Mouse (Mus musculus) left cerebral cortex, adult 2 months (tissue): ENCODE results near the gene Mcl1. TPM values are rescaled to one million over a fixed set of nuclear protein-coding genes. Genes with fewer than 3 reads are reported as not detected.

ENCODE experiments used
- DNase-seq, 2 experiments: peaks; one replicate each; pipeline ENCODE4 v3.0.0; 2021 to 2022; ENCODE audit warnings: low spot score in 2 of 2, mixed read lengths in 1 of 2; ENCODE audit errors: extremely low spot score in 1 of 2
- H3K27ac ChIP-seq: fragments of 200-600 bp; 2 replicates; pipeline ENCODE4 v1.8.1; 2022
- H3K4me3 ChIP-seq: fragments of 200-600 bp; 2 replicates; pipeline ENCODE4 v1.8.1; 2022
- CTCF ChIP-seq: fragments of 200-600 bp; IDR thresholded peaks from 2 replicates; pipeline ENCODE4 v1.8.1; 2022; ENCODE audit warnings: antibody characterized with exemption, mild to moderate bottlenecking, moderate library complexity
- intact Hi-C: fragments of 180-260 bp; cut with DNase I; formaldehyde crosslinking; loops from one replicate; pipeline ENCODE4 v1.15.1; 2025
- total RNA-seq, 2 experiments: library from RNA; stranded (reverse); gene quantifications; 2 replicates each; pipeline ENCODE4 v1.2.3; 2021

The Mcl1 gene
- total RNA-seq, 2 experiments from 2014 or later: 52.7 to 60.9 TPM

DNA sequence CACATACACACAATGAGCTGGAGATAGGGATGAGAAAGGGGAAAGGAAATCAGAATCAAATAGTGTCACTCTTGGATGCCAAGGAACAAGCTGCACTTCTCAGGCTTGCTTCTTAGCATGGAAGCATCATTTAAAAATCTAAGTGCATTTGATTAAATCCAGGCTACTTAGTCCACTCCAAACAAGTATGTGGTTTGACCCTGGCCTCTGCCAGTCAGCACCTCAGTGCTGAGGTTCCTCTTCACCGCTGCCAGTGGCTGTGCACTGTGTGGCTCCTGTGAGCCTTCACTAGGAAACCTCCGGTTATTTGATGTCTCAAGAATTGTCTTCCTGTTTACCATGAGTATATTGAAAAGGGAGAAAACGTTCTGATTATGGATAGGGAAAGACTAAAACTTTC lies 27.7 kb upstream of the Mcl1 start:
- DNase-seq: no peak
- H3K27ac ChIP-seq: no peak overlapping the region; the same call in 1 of the 2 replicates
- intact Hi-C loops: no loop called here

DNA sequence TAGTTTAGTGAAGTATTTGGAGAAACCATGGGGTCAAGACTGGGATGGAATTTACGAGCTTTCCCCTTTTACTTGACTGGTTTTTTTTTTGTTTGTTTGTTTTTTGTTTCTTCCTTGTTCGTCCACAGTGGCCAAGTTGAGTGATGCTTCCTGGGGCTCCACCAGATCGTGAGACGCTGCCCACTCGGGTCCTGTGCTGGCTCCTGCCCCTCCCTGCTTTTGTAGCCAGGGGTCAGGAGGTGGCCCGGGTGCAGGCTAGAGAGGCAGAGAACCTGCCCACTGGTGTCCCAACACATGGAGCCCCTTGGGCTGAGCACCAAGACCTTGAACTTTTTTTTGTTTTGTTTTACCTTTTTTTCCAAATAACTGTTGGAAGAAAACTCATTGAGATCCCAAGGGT lies 27.3 kb upstream of the Mcl1 start:
- no peak overlapping the region for H3K27ac ChIP-seq
- no peak for TF ChIP-seq CTCF
- intact Hi-C loops: no loop called here

More for the DNA sequence above, 27.7 kb upstream of the Mcl1 start:
- no peak for TF ChIP-seq CTCF
- H3K4me3 ChIP-seq: no peak overlapping the region

DNA sequence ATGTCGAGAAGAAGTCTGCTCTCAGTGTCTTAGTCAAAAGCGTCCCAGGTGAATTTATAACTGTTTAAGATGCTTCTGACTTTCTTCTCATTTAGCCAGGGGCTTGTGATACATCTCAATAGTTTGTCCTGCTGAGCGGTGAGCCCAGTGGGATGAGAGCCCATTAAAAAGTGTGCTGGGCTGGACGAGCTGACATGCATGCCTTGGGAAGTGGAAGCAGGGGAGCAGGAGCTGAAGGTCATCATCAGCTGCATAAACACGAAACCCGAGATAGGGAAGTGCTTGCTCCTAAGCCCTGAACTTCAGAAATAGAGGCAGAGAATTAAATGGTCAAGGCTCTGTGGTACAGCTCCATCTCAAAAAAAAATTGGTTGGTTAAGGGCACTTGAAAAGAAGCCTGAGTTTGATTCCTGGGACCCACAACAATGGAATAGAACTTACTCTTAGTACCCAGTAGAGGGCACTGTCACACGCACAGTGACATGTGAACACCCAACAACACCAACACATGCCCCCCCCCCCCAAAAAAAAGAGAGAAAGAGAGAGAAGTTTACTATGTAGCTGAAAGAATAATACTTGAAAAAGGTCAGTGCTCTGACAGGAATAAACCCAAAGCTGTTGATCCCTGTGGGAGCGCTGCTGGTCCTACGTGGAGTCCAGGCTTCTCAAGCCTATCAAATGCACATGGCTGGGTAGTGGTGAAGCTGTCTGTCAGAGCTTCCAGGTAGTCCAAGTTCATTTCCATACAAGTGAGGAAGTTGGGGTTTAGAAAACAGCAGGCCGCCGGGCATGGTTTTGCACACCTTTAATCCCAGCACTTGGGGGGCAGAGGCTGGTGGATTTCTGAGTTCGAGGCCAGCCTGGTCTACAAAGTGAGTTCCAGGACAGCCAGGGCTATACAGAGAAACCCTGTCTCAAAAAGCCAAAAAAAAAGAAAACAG lies 25.7 kb upstream of the Mcl1 start:
- H3K27ac ChIP-seq: no peak overlapping the region
- TF ChIP-seq CTCF: peak; percentile 65
- DNase-seq: no peak
- intact Hi-C loops: no loop called here
- no peak overlapping the region for H3K4me3 ChIP-seq

More for the DNA sequence above, 27.3 kb upstream of the Mcl1 start:
- DNase-seq: no peak
- H3K4me3 ChIP-seq: no peak overlapping the region

DNA sequence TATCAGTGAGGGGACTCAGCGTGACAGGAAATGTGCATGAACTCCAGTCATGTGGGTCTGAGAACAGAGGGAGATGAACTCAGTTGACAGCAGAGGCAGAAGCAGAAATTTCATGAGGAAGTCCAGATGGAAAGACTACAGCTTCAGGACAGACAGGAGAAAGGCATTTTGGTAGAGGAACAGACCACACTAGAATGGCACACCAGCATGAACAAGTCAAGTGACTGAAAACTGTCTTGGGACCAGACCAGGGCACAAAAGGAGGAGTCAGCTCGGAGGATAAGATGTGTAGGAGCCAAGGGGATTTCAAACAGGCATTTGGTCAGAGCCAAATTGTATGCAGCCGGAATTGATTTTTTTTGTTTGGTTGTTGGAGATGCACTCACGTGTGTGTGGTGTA lies 23.0 kb upstream of the Mcl1 start:
- Histone ChIP-seq H3K4me3 (no peak overlapping the region), H3K27ac (no peak overlapping the region)
- intact Hi-C loops: no loop called here
- no peak for DNase-seq
- TF ChIP-seq CTCF: no peak

DNA sequence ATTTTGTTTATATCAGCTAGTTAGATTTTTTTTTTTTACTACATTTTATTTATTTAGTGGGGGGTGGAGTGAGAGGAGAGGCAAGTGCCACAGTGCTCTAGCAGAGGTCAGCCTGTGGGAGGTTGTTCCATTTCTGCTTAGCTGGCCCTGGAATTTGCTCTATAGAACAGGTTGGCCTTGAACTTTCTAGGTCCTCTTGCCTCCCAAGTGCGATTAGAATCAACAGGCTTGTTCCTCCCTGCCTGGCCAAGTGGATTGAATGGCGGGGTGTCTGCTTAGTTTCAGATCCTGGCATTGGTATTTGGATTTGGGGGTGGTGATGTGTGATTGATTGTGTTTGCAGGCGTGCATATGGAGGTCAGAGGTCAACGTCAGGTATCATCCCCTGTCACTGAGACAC lies 22.5 kb upstream of the Mcl1 start:
- intact Hi-C loops: no loop called here
- no peak for DNase-seq
- H3K4me3 ChIP-seq: no peak overlapping the region
- no peak for TF ChIP-seq CTCF
- no peak overlapping the region for H3K27ac ChIP-seq

DNA sequence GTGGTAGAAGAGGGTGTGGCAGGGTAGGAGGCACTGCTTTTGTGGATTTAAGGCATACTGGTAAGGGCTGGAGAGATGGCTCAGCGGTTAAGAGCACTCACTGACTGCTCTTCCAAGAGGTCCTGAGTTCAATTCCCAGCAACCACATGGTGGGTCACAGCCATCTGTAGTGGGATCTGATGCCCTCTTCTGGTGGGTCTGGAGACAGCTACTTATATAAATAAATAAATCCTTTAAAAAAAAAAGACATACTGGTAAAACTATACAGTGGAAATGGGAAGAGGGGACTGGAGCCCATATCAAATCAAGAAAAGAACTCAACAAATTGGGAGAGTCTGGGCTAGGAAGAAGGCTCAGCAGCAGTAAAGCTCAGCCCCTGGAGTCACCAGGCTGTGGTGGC lies 18.9 kb upstream of the Mcl1 start:
- peak; percentile 25 for TF ChIP-seq CTCF
- Histone ChIP-seq H3K27ac (no peak overlapping the region), H3K4me3 (no peak overlapping the region)
- intact Hi-C loops: no loop called here
- DNase-seq: no peak

DNA sequence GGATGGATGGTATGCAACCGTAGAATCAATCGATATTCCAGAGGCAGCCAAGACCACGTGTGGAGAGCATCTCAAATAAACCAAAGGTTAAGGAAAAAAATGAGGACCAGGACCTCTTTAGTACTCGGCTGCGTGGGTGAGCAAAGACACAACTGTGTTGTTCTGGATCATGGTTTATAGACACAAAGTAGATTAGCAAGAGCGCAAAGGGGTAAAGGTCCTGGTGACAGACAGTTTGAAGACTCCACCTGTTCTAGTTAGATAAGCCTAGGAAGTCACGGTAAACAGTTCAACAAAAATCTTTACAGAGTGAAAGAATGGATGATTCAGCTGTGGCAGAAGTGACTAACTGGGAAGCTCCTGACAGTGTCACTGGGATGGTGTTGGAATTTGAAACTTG lies 15.5 kb upstream of the Mcl1 start:
- intact Hi-C loops: no loop called here

DNA sequence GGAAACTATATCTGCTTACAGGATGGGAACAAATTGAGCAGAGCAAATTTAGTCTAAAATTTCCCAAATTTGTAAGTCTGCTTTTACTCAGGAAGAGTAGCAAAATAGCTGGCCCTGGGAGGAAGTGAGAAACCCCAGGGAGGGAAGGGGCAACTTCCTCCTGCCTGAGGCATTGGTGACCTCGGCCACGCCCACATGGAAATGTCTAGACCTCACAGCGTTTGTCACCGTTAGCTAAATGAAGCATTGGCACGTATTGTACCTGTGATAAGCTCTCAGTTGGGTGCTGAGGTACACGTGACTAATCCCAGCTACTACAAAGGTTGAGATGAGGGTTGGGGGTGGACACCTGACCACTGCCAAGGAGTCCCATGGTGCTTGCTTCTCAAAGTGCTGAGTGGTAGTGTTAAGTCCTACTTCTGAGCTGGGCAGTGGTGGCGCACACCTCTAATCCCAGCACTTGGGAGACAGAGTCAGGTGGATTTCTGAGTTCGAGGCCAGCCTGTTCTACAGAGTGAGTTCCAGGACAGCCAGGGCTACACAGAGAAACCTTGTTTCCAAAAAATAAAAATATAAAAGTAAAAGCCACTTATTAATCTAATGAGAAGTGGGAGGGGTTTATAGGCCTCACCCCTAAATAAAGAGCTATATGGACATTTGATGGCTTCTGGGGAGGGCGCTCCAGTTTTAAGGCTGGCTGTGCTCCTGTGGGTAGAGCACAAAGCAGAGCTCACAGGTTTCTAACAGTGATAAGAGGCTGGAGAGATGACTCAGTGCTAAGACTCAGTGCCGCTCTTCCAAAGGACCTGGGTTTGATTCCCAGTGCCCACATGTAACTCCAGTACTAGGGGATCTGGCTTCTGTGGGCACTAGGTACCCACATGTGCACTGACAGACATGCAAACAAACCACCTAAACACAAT lies 13.0 kb upstream of the Mcl1 start:
- intact Hi-C loops: no loop called here
- H3K4me3 ChIP-seq: no peak overlapping the region
- H3K27ac ChIP-seq: no peak overlapping the region
- no peak for DNase-seq
- TF ChIP-seq CTCF: no peak

More for the DNA sequence above, 15.5 kb upstream of the Mcl1 start:
- Histone ChIP-seq H3K4me3 (no peak overlapping the region), H3K27ac (no peak overlapping the region)
- no peak for TF ChIP-seq CTCF
- no peak for DNase-seq

DNA sequence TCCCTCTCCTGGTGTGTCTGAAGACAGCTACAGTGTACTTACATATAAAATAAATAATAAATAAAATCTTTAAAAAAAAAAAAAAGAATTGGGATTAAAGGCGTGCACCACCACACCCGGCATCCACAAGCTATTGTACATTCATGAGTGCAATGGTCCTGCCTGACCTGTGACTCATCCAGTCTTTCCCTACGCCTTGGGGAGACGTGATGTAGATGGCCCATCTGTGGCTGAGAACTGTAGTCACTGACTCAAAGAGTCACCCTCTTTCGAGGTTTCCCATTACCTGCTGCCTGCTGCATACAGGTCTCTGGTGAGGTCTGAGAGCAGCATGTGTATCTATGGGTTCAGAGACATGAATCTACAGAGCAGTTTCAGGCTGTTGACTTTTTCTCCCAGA lies 10.6 kb upstream of the Mcl1 start:
- Histone ChIP-seq H3K27ac (no peak overlapping the region), H3K4me3 (no peak overlapping the region)
- DNase-seq: no peak
- no peak for TF ChIP-seq CTCF
- intact Hi-C loops: no loop called here

DNA sequence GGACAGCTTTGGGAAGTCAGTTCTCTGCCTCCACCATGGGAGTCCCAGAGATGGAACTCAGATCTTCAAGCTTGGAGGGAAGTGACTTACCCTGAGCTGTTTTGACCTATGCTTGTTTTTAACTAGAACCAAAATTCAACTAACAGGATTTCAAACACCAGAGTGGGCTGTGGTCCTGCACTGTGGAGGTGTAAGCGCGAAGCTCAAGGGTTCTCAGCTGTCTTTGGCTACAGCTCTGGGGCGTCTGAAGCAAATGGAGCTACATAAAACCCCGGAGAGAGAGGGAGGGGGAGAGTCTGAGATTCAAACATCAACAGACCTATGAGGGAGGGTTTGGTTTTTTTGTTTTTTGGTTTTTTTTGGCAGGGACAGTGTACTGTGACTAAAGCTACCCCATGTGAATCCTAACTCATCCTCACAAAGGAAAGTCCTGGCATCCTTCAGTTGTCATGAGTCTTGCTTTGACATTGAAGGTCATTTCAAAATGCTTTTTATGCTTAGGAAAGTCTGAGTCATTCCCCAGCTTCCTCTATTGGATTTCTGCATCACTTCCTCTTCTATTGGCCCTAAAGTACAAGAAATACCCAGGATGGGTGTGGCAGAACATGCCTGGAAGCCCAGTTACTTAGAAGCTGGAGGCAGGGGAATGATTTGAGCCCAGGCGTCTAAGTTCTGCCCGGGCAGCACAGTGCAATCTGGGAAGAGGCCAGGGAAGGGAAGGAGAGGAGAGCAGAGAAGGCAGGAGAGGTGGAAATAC lies 8.1 kb upstream of the Mcl1 start:
- intact Hi-C loops: no loop called here
- TF ChIP-seq CTCF: no peak
- no peak for DNase-seq
- no peak overlapping the region for H3K4me3 ChIP-seq
- H3K27ac ChIP-seq: peak overlapping the region; percentile 60

DNA sequence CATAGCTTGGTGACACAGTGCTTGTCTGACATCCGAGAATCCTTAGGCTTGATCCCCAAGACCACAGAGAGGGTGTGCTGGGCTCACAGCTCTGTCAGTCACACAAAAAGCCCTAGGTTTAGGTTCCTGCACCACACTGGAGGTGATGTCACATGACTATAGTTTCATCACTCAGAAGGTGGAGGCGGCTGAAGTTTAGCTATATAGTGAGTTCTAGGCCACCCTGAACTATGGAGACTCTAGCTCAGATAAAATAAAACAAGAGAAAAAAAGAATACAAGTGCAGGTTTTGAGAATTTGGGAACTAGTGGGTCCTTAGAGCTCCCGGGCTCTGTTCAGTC lies 7.6 kb upstream of the Mcl1 start:
- DNase-seq: no peak
- no peak overlapping the region for H3K4me3 ChIP-seq
- intact Hi-C loops: no loop called here
- no peak for TF ChIP-seq CTCF
- peak overlapping the region; percentile 60 for H3K27ac ChIP-seq
